Mouse (Mus musculus): ENCODE measurements around the gene Nsun7. TPM values are rescaled to one million over a fixed set of nuclear protein-coding genes. Genes with fewer than 3 reads are reported as not detected.
A peak's percentile ranks its signal among the peaks of the same experiment; 100 is the strongest.

Nsun7 gene
- total RNA-seq, 2 experiments from 2014 or later, result 5.1 to 7.7 TPM

DNA sequence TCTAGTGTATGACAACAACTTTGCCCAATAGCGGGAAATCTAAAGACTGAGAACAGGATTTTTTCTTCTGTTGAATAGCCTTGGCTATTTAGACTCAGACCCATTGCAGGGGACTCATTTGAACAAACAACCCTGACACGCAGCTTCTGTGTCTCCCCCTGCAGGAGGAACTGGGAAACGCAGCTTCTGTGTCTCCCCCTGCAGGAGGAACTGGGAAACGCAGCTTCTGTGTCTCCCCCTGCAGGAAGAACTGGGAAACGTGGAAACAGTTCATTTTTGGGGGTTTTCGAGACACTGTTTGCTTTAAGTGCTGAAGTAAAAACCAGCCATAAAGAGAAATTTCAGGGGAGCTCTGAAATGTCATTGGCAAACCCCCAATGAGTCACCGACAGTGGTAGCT, 66.7 kb downstream of the Nsun7 start:
- no peak for DNase-seq (ENCODE audit: low spot score in 2 of 2)
- intact Hi-C loops (cut with DNase I), result loop anchor here (10.0 kb wide), 1 partner anchor 152 kb away; the partner anchor contains the start of gene Rbm47

DNA sequence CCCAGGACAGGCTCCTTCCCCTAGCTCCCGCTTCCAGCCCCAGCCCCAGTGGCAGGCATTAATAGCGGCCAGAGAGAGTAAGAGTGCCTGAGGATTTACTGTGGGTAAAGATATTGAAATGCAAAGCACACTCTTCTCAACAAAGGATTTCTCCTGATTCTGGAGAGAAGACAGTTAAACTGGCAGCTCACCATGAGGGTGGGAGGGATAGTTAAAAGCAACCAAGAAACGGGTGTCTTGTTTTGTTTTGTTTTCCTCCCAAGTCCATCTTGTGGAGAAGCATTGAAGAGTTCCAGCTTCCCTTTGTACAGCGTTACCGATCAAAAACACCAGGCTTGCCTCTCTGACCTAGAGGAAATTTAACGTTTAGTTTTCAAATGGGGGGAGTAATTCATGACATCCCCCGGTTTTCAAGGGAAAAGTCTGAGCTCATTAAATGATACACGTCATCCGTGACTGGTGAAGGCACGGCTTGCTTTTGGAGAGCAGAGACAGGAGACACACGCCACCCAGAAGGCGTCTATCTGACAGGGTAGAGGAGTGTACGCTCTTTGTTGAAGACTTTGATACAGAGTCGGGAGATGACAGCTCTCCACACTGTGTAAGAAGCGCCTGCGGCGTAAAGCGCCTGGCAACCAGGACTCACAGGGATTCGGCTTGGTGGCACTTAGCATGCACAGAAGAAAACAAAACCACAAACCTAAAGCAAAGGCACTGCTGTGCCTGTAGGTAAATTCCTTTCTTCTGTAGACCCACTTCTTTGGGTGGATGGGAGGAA, 68.4 kb downstream of the Nsun7 start:
- no peak for DNase-seq (ENCODE audit: low spot score in 2 of 2)
- intact Hi-C loops (cut with DNase I), result loop anchor here (10.0 kb wide), 1 partner anchor 153 kb away; the partner anchor contains the start of gene Rbm47

DNA sequence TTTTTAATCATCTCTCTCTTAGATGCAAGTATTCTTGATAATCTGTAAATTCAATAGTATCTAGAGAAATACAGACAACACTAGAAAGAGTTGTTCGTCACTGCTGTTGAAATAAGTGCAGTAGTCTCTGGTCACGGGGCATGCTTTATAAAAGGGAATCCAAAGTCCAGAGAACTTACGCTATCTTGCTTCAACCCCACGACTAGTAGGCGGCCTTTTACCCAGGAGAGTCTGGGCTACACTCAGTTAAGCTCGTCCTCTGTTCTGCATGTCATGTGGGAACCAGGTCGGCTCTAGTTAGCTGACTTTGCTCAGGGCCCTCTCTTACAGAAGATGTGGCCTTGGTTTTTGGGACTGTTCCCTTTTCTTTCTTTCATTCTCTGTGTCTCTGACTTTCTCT, 69.1 kb downstream of the Nsun7 start:
- no peak for DNase-seq (ENCODE audit: low spot score in 2 of 2)
- intact Hi-C loops (cut with DNase I), result loop anchor here (10.0 kb wide), 1 partner anchor 154 kb away; the partner anchor contains the start of gene Rbm47

DNA sequence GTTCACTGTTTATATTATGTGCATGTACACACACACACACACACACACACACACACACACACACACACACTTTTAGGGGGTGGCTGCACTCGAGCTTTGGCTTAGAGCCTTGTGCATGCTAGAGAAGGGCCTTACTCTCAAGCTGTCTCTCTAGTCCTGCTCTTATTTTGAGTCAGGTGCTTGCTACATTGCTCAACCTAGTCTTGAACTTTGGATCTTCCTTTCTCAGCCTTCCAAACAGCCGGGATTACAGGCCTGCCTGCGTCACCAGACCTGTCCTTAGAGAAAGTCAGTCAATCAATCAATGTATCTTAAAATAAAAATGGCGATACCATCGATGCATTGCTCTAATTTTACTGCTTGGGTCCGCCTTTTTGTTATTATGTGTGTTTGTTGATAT, 71.1 kb downstream of the Nsun7 start:
- DNase-seq (ENCODE audit: low spot score in 2 of 2), result no peak
- intact Hi-C loops (cut with DNase I), result no loop called here

DNA sequence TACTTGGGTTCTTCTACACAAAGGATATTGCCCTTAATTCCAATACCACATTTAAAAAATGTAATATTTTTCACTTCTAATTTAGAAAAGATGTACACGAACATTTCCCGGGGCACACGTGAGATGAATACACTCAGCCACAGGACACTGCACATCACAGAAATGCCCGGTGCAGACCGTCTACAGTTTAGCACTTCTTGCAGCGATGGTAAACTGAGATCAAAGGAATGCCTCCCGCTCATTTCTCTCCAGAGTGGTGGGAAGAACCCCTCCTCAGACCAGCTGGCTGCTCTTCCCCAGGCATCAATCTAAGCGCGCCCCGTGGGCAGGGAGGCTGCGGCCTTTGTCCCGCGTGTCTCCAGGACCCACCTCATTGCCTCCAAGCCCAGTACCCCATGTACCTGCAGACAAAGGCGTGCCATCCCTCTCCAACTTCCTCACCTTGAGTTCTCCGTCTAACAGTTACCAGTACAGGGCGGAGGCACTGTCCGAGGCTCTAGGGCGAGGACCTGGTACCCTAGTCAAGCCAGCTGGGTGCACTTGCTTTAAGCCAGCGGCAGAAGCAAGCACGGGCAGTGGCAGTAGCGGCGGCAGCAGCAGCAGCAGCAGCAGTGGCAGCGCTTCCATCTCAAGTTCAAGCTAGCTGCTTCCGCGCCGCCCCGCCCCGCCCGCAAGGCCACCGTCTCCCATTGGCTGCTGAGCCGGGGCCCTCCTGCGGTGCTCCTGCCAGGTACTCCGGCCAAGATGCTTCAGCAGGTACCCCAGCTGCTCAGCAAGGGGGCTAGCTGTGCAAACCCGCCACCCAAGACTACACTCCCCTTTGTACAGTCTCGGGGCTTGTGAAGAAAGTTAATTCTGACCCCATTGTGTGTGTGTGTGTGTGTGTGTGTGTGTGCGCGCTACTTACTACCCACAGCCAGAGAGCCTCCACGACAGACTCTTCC, 77.6 kb downstream of the Nsun7 start:
- DNase-seq (ENCODE audit: low spot score in 2 of 2), result no peak
- intact Hi-C loops (cut with DNase I), result no loop called here

DNA sequence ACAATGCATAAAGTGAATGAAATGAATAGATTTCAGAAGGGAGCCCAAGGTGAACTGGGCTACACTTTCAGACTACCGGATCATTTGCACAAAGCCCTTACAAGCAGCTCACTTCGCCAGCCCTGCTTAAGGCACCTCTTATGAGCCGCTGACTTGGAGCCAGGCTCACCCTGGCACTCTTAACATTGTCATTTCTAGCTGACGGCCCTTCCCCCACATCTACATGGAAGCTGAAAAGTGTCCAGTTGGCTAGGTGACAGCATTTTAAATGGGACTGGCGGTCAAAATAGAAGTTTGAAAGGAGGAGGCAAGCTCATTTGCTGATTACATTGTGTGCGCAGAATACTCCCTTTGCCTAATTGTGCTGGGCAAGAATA, 78.3 kb downstream of the Nsun7 start:
- DNase-seq (ENCODE audit: low spot score in 2 of 2), result peak in 1 of 2 experiments; percentile 31
- intact Hi-C loops (cut with DNase I), result no loop called here

DNA sequence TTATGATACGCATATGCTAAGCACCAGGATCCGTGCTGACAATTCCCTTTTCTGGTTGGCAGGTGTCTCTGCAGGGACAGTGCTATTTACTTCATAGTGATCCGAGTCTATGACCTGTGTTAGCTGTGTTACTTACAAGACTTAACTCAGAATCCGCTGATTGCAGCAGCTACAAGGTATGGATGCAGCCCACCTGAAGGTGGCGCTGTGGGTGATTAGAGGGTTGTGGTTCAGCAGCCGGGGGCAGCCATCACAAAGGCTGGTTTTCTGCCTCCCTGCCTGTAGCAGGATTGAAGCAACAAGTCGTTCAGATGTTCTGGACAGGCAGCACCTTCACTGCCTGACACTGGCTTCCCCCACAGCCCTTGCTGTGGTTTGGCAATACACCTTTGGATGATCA, 78.9 kb downstream of the Nsun7 start:
- intact Hi-C loops (cut with DNase I), result no loop called here
- no peak for DNase-seq (ENCODE audit: low spot score in 2 of 2)

DNA sequence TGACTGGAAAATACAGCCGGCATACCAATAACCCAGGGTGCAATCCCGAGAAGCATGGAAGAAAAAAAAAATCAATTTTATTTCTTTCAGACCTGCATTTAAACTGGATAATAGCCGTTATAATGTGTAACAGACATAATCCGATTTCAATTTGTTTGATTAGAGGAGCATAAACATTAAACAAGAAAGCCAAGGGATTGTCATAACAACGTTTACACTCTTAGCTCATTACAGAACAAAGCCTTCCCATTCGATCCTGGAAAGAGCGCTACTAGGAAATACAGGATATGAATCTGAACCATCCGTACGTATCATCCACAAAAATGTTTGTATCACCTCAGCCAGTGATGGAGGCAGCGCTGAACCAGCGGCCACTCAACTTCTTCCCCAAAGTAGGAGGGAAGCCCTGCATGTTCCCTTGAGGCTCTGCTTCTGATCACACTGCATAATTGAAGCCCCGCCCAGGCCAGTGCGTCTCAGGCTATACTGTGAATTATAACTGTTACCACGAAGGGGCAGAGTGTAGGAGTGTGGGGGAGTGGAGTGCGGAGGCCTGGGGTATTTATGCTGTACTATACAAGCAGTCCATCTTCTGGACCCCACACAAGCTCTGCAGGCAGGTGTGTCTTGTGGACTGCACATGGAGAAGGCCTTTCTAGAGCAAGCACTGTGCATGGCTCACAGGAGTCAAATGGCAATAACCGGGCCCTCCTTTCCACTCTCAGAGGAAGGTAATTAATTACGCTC, 80.8 kb downstream of the Nsun7 start:
- DNase-seq (ENCODE audit: low spot score in 2 of 2), result no peak
- intact Hi-C loops (cut with DNase I), result no loop called here

DNA sequence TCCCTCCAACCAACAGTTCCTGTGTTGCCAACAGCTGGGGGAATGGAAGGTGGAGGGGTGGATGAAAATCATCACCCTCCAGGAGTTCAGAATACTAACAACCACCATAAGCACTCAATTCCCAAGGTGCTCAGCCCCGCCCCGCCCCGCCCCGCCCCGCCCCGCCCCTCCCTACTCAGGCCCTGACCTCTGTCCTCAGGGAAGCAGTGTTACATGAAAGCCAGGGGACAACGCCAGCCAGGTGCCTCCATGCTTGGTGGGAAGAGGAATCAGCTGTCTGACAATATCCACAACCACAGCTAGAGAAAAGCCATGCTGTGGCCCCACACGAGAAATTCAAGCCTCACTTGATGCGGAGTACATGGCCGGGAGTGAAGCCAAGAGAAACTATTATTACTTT, 82.2 kb downstream of the Nsun7 start:
- DNase-seq (ENCODE audit: low spot score in 2 of 2), result no peak
- intact Hi-C loops (cut with DNase I), result no loop called here

DNA sequence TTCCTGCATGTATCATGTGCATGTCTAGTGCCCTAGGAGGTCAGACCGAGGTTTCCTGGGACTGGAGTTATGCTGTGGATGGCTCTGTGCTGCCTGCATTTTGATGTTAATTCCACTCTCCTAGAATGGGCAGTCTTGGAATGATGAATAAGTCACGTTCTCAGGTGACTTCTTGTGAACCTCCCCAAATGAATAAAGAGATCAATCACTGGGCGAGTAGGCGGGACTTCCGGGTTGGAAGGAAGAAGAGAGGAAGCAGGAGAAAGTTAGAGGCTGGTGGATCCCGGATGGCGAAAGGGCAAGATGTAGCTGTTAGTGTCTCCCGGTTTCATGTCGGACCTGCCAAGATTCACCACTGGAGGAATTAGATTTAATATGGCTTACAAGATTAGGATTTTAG, 82.6 kb downstream of the Nsun7 start:
- no peak for DNase-seq (ENCODE audit: low spot score in 2 of 2)
- intact Hi-C loops (cut with DNase I), result no loop called here

DNA sequence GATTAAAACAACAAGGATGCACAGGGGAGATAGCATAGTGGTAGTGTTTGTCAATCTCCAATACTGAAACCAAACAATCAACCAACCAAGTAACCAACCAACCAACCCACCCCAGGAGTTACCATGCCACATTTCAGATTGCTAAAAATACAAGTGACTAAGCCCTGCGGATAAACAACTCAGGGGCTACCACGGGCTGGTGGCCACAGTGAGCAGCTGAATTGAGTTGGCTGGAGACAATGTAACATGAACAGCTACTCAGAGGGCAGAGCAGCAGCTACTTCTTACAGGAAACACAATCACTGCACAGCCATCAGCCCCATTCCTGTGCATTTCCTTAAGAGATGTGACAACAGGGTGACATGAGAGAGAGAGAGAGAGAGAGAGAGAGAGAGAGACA, 84.5 kb downstream of the Nsun7 start:
- DNase-seq (ENCODE audit: low spot score in 2 of 2), result no peak
- intact Hi-C loops (cut with DNase I), result no loop called here

DNA sequence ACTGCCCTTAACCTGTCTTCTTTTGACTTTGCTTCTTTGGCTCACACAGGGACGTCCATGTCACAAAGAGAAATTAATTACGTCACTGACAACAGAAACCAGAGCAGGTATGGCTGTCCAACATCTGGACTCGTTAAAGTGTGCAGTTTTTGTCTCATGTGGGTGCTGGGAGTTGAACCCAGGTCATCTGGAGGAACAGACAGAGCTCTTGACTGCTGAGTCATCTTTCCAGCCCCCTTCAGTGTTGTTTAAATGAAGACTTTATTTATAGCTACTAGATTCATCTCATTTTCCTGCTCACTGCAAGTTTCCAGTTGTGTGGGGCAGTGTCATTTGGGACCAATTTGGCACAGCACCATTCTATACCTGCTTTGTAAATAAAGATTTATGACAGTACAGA, 85.4 kb downstream of the Nsun7 start:
- intact Hi-C loops (cut with DNase I), result no loop called here
- DNase-seq (ENCODE audit: low spot score in 2 of 2), result no peak

DNA sequence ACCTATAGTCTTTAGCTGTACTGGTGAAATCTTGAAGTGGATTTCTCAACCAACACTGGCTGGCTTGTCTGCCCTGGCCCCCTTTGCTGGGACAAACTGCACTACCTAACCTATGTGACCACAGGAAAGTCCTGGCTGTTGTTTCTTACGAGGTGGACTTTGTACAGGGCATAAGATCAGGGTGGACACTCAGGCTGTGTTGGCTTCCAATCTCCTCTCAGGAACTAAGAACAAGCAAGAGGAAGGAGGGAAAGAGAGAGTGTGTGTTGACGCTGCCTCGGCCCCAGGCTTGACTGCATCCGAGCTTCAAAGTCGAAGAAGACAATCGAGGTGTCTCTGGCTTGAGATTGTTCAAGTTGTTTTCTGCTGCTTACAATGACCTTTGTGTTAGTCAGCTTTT, 87.1 kb downstream of the Nsun7 start:
- intact Hi-C loops (cut with DNase I), result no loop called here
- DNase-seq (ENCODE audit: low spot score in 2 of 2), result no peak

Other genes with a start within 250 kb of the Nsun7 start
- gene Rbm47, start 86.8 kb upstream of the Nsun7 start, total RNA-seq (2021), result 1 to 10 TPM; 1.5 to 2.5 TPM

Data from left cerebral cortex, postnatal 25 days (tissue).